Mouse (Mus musculus): ENCODE results near the gene Sf3a2. TPM values are rescaled to one million over a fixed set of nuclear protein-coding genes. Genes with fewer than 3 reads are reported as not detected.
A peak's percentile ranks its signal among the peaks of the same experiment; 100 is the strongest.

The Sf3a2 gene
- polyA plus RNA-seq, 1 experiment from 2014 or later: 38.3 TPM

DNA sequence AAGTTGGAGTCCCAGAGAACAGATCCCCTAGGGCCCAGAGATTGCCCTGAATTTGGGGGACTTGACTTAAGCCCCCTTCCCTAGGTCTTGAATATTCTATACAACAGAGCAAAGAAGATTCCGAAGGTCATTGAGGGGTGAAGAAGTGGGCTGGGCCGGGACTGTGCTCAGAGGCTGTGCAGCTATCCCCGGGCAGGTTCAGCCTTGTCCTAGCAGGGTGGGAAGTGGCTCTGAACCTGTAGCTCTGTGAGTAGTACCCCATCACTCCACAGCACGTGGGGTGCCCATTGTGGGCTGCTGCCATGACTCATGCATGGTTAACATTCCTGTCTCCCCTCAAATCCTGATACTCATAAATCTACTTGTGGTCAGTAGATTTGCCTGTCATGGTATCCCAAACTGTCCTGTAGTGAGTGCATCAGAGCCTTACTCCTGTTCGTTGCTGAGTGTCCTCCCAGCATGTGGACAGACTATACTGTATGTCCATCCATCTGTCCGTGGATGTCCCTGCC, 21.6 kb upstream of the Sf3a2 start:
- no peak for ATAC-seq (replicated peaks; ENCODE audit: insufficient number of reproducible peaks, insufficient read depth, low FRiP score, low read depth)
- no peak overlapping the region for H3K4me2 ChIP-seq
- no peak overlapping the region for H3K4me3 ChIP-seq
- WGBS: 74% methylated on average over 6 of the region's 6 CpGs
- H3K9ac ChIP-seq: no peak overlapping the region
- peak overlapping the region; percentile 54 for H3K27ac ChIP-seq
- H3K36me3 ChIP-seq: peaks cover 73% of the 10 kb centered on the region
- H3K4me1 ChIP-seq (replicated peaks): peaks cover 49% of the 10 kb centered on the region
- no peaks in the 10 kb centered on the region for H3K27me3 ChIP-seq
- H3K9me3 ChIP-seq (replicated peaks): no peaks in the 10 kb centered on the region

- no peak overlapping the region for H3K4me2 ChIP-seq
- no peaks in the 10 kb centered on the region for H3K9me3 ChIP-seq (replicated peaks)
- 86% methylated on average over 5 of the region's 5 CpGs for WGBS
- H3K4me3 ChIP-seq: no peak overlapping the region
- ATAC-seq (replicated peaks; ENCODE audit: insufficient number of reproducible peaks, insufficient read depth, low FRiP score, low read depth): no peak
- H3K36me3 ChIP-seq: peaks cover 74% of the 10 kb centered on the region
- no peak overlapping the region for H3K9ac ChIP-seq
- no peak overlapping the region for H3K27ac ChIP-seq
- peaks cover 49% of the 10 kb centered on the region for H3K4me1 ChIP-seq (replicated peaks)
- no peaks in the 10 kb centered on the region for H3K27me3 ChIP-seq
Observed at GRCm38 (mm10) chr10:80777123-80777522, 20.9 kb upstream of the Sf3a2 start.

- H3K4me3 ChIP-seq: no peak overlapping the region
- no peak overlapping the region for H3K27ac ChIP-seq
- peaks cover 80% of the 10 kb centered on the region for H3K36me3 ChIP-seq
- ATAC-seq (replicated peaks; ENCODE audit: insufficient number of reproducible peaks, insufficient read depth, low FRiP score, low read depth): no peak
- H3K9me3 ChIP-seq (replicated peaks): no peaks in the 10 kb centered on the region
- no peak overlapping the region for H3K4me2 ChIP-seq
- H3K4me1 ChIP-seq (replicated peaks): peaks cover 26% of the 10 kb centered on the region
- H3K27me3 ChIP-seq: no peaks in the 10 kb centered on the region
- H3K9ac ChIP-seq: no peak overlapping the region
Observed at GRCm38 (mm10) chr10:80779565-80779964, 18.4 kb upstream of the Sf3a2 start.

- H3K4me3 ChIP-seq: no peak overlapping the region
Observed at GRCm38 (mm10) chr10:80784302-80784701, 13.7 kb upstream of the Sf3a2 start.

GRCm38 (mm10) chr10:80784871-80785270, 13.1 kb upstream of the Sf3a2 start:
- no peak overlapping the region for H3K27ac ChIP-seq
- H3K4me1 ChIP-seq (replicated peaks): peaks cover 4% of the 10 kb centered on the region
- H3K4me3 ChIP-seq: no peak overlapping the region
- peaks cover 96% of the 10 kb centered on the region for H3K36me3 ChIP-seq
- no peak for ATAC-seq (replicated peaks; ENCODE audit: insufficient number of reproducible peaks, insufficient read depth, low FRiP score, low read depth)
- no peak overlapping the region for H3K4me2 ChIP-seq
- no peaks in the 10 kb centered on the region for H3K27me3 ChIP-seq
- H3K9ac ChIP-seq: no peak overlapping the region
- 85% methylated on average over 12 of the region's 12 CpGs for WGBS
- no peaks in the 10 kb centered on the region for H3K9me3 ChIP-seq (replicated peaks)

More at GRCm38 (mm10) chr10:80784302-80784701, 13.7 kb upstream of the Sf3a2 start:
- H3K4me1 ChIP-seq (replicated peaks): peaks cover 4% of the 10 kb centered on the region
- 96% methylated on average over 2 of the region's 2 CpGs for WGBS
- peaks cover 98% of the 10 kb centered on the region for H3K36me3 ChIP-seq
- ATAC-seq (replicated peaks; ENCODE audit: insufficient number of reproducible peaks, insufficient read depth, low FRiP score, low read depth): no peak
- no peak overlapping the region for H3K27ac ChIP-seq
- H3K9me3 ChIP-seq (replicated peaks): no peaks in the 10 kb centered on the region
- no peaks in the 10 kb centered on the region for H3K27me3 ChIP-seq
- no peak overlapping the region for H3K9ac ChIP-seq
- H3K4me2 ChIP-seq: no peak overlapping the region

DNA sequence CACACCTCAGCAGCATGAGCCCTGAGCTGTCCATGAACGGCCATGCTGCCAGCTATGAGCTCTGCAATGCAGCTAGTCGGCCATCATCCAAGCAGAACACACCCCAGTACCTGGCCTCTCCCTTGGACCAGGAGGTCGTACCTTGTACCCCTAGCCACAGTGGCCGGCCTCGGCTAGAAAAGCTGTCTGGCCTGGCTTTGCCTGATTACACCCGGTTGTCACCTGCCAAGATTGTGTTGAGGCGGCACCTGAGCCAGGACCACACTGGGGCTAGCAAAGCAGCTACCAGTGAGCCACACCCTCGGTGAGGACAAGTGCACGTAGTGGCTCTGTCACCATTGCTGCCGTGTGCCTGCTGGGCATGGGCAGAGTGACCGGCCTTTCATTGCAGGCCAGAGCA, 12.0 kb upstream of the Sf3a2 start:
- Histone ChIP-seq H3K4me1 (replicated peaks) (peaks cover 12% of the 10 kb centered on the region), H3K36me3 (peaks cover 96% of the 10 kb centered on the region), H3K27me3 (no peaks in the 10 kb centered on the region), H3K4me2 (no peak overlapping the region), H3K9ac (no peak overlapping the region), H3K27ac (no peak overlapping the region), H3K4me3 (no peak overlapping the region), H3K9me3 (replicated peaks) (no peaks in the 10 kb centered on the region)
- ATAC-seq (replicated peaks; ENCODE audit: insufficient number of reproducible peaks, insufficient read depth, low FRiP score, low read depth): no peak
- WGBS: 91% methylated on average over 11 of the region's 11 CpGs

GRCm38 (mm10) chr10:80787517-80787916, 10.5 kb upstream of the Sf3a2 start:
- H3K4me3 ChIP-seq: no peak overlapping the region
- no peak overlapping the region for H3K4me2 ChIP-seq
- no peaks in the 10 kb centered on the region for H3K27me3 ChIP-seq
- WGBS: 72% methylated on average over 2 of the region's 2 CpGs
- peaks cover 27% of the 10 kb centered on the region for H3K4me1 ChIP-seq (replicated peaks)
- no peak for ATAC-seq (replicated peaks; ENCODE audit: insufficient number of reproducible peaks, insufficient read depth, low FRiP score, low read depth)
- H3K36me3 ChIP-seq: peaks cover 92% of the 10 kb centered on the region
- no peaks in the 10 kb centered on the region for H3K9me3 ChIP-seq (replicated peaks)
- H3K27ac ChIP-seq: no peak overlapping the region; the same call in 1 of the 2 replicates
- no peak overlapping the region for H3K9ac ChIP-seq

- Histone ChIP-seq H3K9me3 (replicated peaks) (no peaks in the 10 kb centered on the region), H3K4me1 (replicated peaks) (peaks cover 36% of the 10 kb centered on the region), H3K36me3 (peaks cover 86% of the 10 kb centered on the region), H3K9ac (no peak overlapping the region), H3K4me3 (no peak overlapping the region), H3K27me3 (no peaks in the 10 kb centered on the region), H3K27ac (peak overlapping the region; percentile 77), H3K4me2 (no peak overlapping the region)
- ATAC-seq (replicated peaks; ENCODE audit: insufficient number of reproducible peaks, insufficient read depth, low FRiP score, low read depth): no peak
- WGBS: 72% methylated on average over 19 of the region's 19 CpGs
Observed at GRCm38 (mm10) chr10:80790761-80791404, 7.1 kb upstream of the Sf3a2 start.

- WGBS: 54% methylated on average over 33 of the region's 33 CpGs
- Histone ChIP-seq H3K9me3 (replicated peaks) (no peaks in the 10 kb centered on the region), H3K9ac (peak overlapping the region; percentile 16; the same call in 1 of the 2 replicates), H3K4me2 (0 out of 2 replicates have a peak overlapping the region, but pooled peaks have one; percentile 1), H3K27me3 (no peaks in the 10 kb centered on the region), H3K4me3 (no peak overlapping the region), H3K36me3 (peaks cover 81% of the 10 kb centered on the region), H3K4me1 (replicated peaks) (peaks cover 40% of the 10 kb centered on the region), H3K27ac (peak overlapping the region; percentile 77)
- ATAC-seq (replicated peaks; ENCODE audit: insufficient number of reproducible peaks, insufficient read depth, low FRiP score, low read depth): peak; percentile 61; the same call in 1 of the 2 replicates
Observed at GRCm38 (mm10) chr10:80791476-80792174, 6.4 kb upstream of the Sf3a2 start.

- Histone ChIP-seq H3K4me1 (replicated peaks) (peaks cover 48% of the 10 kb centered on the region), H3K4me3 (no peak overlapping the region), H3K36me3 (peaks cover 75% of the 10 kb centered on the region), H3K27ac (peak overlapping the region; percentile 77), H3K4me2 (0 out of 2 replicates have a peak overlapping the region, but pooled peaks have one; percentile 1), H3K9me3 (replicated peaks) (no peaks in the 10 kb centered on the region), H3K27me3 (no peaks in the 10 kb centered on the region), H3K9ac (peak overlapping the region; percentile 16; the same call in 1 of the 2 replicates)
- ATAC-seq (replicated peaks; ENCODE audit: insufficient number of reproducible peaks, insufficient read depth, low FRiP score, low read depth): no peak
- WGBS: 70% methylated on average over 41 of the region's 41 CpGs
Observed at GRCm38 (mm10) chr10:80792175-80793032, 5.6 kb upstream of the Sf3a2 start.
